Mouse (Mus musculus): Measurements from ENCODE around the gene Gadd45b. TPM values are rescaled to one million over a fixed set of nuclear protein-coding genes. Genes with fewer than 3 reads are reported as not detected.
A peak's percentile ranks its signal among the peaks of the same experiment; 100 is the strongest.

Gadd45b gene
- total RNA-seq, 2 experiments from 2014 or later: 17.0 to 17.5 TPM

GRCm38 (mm10) chr10:80972071-80972987, 42.5 kb downstream of the Gadd45b start:
- H3K4me3 ChIP-seq: no peak overlapping the region
- no peak for TF ChIP-seq CTCF (conservative IDR thresholded peaks at IDR 0.05)
- DNase-seq (ENCODE audit: low spot score in 2 of 2): no peak
- H3K27ac ChIP-seq: no peak overlapping the region; the same call in 1 of the 2 replicates

- Histone ChIP-seq H3K4me3 (no peak overlapping the region), H3K27ac (no peak overlapping the region)
- TF ChIP-seq CTCF (conservative IDR thresholded peaks at IDR 0.05): no peak
- no peak for DNase-seq (ENCODE audit: low spot score in 2 of 2)
Measured at GRCm38 (mm10) chr10:80973722-80974121, 43.8 kb downstream of the Gadd45b start.

- Histone ChIP-seq H3K4me3 (no peak overlapping the region), H3K27ac (no peak overlapping the region)
- DNase-seq (ENCODE audit: low spot score in 2 of 2): no peak
- TF ChIP-seq CTCF (conservative IDR thresholded peaks at IDR 0.05): no peak
Measured at GRCm38 (mm10) chr10:80975478-80975877, 45.6 kb downstream of the Gadd45b start.

- Histone ChIP-seq H3K4me3 (no peak overlapping the region), H3K27ac (no peak overlapping the region)
- peak; percentile 32; the same call in 1 of the 2 replicates for TF ChIP-seq CTCF (conservative IDR thresholded peaks at IDR 0.05)
- DNase-seq (ENCODE audit: low spot score in 2 of 2): no peak
Measured at GRCm38 (mm10) chr10:80981564-80982112, 51.8 kb downstream of the Gadd45b start.

Other genes with a start within 250 kb of the Gadd45b start
- gene Mob3a, start 228.1 kb upstream of the Gadd45b start, total RNA-seq (2021): 10 to 100 TPM; 10.6 to 16.5 TPM
- gene Izumo4, start 227.9 kb upstream of the Gadd45b start, total RNA-seq (2021): 10 to 100 TPM; 65.0 to 69.0 TPM
- 100 to 1,000 TPM; 145 to 153 TPM for gene Ap3d1, start 187.8 kb upstream of the Gadd45b start, total RNA-seq (2021)
- gene Dot1l, start 174.9 kb upstream of the Gadd45b start, total RNA-seq (2021): 10 to 100 TPM; 52.0 to 63.6 TPM
- 10 to 100 TPM; 51.7 to 55.1 TPM for gene Sf3a2, start 131.9 kb upstream of the Gadd45b start, total RNA-seq (2021)
- 10 to 100 TPM; 68.4 to 76.3 TPM for gene Plekhj1, start 131.4 kb upstream of the Gadd45b start, total RNA-seq (2021)
- 1 to 10 TPM; 2.7 to 5.3 TPM for gene Amh, start 124.8 kb upstream of the Gadd45b start, total RNA-seq (2021)
- 1 to 10 TPM; 1.9 to 2.5 TPM for gene Jsrp1, start 116.6 kb upstream of the Gadd45b start, total RNA-seq (2021)
- gene Oaz1, start 103.4 kb upstream of the Gadd45b start, total RNA-seq (2021): 100 to 1,000 TPM; 478 to 493 TPM
- gene Lingo3, start 86.0 kb upstream of the Gadd45b start, total RNA-seq (2021): 10 to 100 TPM; 49.4 to 54.3 TPM
- gene Lsm7, start 74.9 kb upstream of the Gadd45b start, total RNA-seq (2021): 10 to 100 TPM; 51.6 to 53.3 TPM
- 10 to 100 TPM; 61.2 to 63.2 TPM for gene Sppl2b, start 74.8 kb upstream of the Gadd45b start, total RNA-seq (2021)
- under 1 TPM; 0.46 to 0.56 TPM for gene Tmprss9, start 58.2 kb upstream of the Gadd45b start, total RNA-seq (2021)
- 100 to 1,000 TPM; 134 to 145 TPM for gene Timm13, start 29.1 kb upstream of the Gadd45b start, total RNA-seq (2021)
- 10 to 100 TPM; 20.8 to 21.9 TPM for gene Lmnb2, start 11.8 kb upstream of the Gadd45b start, total RNA-seq (2021)
- gene Gng7, start 84.9 kb downstream of the Gadd45b start, total RNA-seq (2021): 100 to 1,000 TPM; 161 to 176 TPM
- 100 to 1,000 TPM in 1 of 2 experiments, 10 to 100 TPM in 1; 95.2 to 100 TPM for gene Diras1, start 95.6 kb downstream of the Gadd45b start, total RNA-seq (2021)
- 10 to 100 TPM; 60.8 to 66.1 TPM for gene Slc39a3, start 107.4 kb downstream of the Gadd45b start, total RNA-seq (2021)
- gene Sgta, start 130.1 kb downstream of the Gadd45b start, total RNA-seq (2021): 100 to 1,000 TPM; 176 TPM
- gene Thop1, start 140.0 kb downstream of the Gadd45b start, total RNA-seq (2021): 10 to 100 TPM; 52.0 to 52.6 TPM
- gene Creb3l3, start 168.8 kb downstream of the Gadd45b start, total RNA-seq (2021): under 1 TPM; 0.20 to 0.66 TPM
- 100 to 1,000 TPM; 132 to 139 TPM for gene Map2k2, start 175.8 kb downstream of the Gadd45b start, total RNA-seq (2021)
- gene Zbtb7a, start 205.1 kb downstream of the Gadd45b start, total RNA-seq (2021): 100 to 1,000 TPM; 103 to 109 TPM
- 10 to 100 TPM; 29.4 to 29.5 TPM for gene Pias4, start 237.8 kb downstream of the Gadd45b start, total RNA-seq (2021)
- gene Eef2, start 246.6 kb downstream of the Gadd45b start, total RNA-seq (2021): 100 to 1,000 TPM; 907 to 909 TPM

Data from layer of hippocampus, adult 2 months (tissue).